Mouse (Mus musculus): ENCODE data around the gene Ngb. TPM values are rescaled to one million over a fixed set of nuclear protein-coding genes. Genes with fewer than 3 reads are reported as not detected.
A peak's percentile ranks its signal among the peaks of the same experiment; 100 is the strongest.

Ngb gene
- 0.17 and 0.55 TPM in 2 replicates for polyA plus RNA-seq (2012; rRNA removed)

- TF ChIP-seq POLR2A (IDR thresholded peaks at IDR 0.05; ENCODE audit: control insufficient read depth, extremely low read depth, insufficient read depth, low read length, poor library complexity) (no peak), CTCF (IDR thresholded peaks at IDR 0.05; ENCODE audit: borderline replicate concordance, control insufficient read depth, extremely low read depth, insufficient read depth, low read length, poor library complexity) (no peak)
- no peak within 1 kb of the TSS for H3K27ac ChIP-seq (ENCODE audit: control insufficient read depth, insufficient read depth, low read length)
- 18% methylated on average over 32 of the region's 32 CpGs for WGBS
- no peaks in the 10 kb centered on the region for H3K36me3 ChIP-seq (ENCODE audit: control insufficient read depth, insufficient read depth, low read length)
- no peaks in the 10 kb centered on the region for H3K4me1 ChIP-seq (replicated peaks; ENCODE audit: control insufficient read depth, insufficient read depth, low read length)
- no peaks in the 10 kb centered on the region; the same call in 1 of the 2 replicates for H3K27me3 ChIP-seq (ENCODE audit: control insufficient read depth, insufficient read depth, low read length)
- DNase-seq = no peak
- H3K4me3 ChIP-seq (ENCODE audit: control insufficient read depth, insufficient read depth, low read length) = no peak within 1 kb of the TSS
Observed at GRCm38 (mm10) chr12:87102165-87102631, at the start of gene Ngb. Gene Ngb (minus strand): TSS chr12:87102539.

GRCm38 (mm10) chr12:87149471-87149870 lies 47.1 kb upstream of the Ngb start:
- no peak for TF ChIP-seq POLR2A (IDR thresholded peaks at IDR 0.05; ENCODE audit: control insufficient read depth, extremely low read depth, insufficient read depth, low read length, poor library complexity)
- TF ChIP-seq CTCF (IDR thresholded peaks at IDR 0.05; ENCODE audit: borderline replicate concordance, control insufficient read depth, extremely low read depth, insufficient read depth, low read length, poor library complexity) = no peak
- WGBS = 97% methylated on average over 5 of the region's 5 CpGs
- Histone ChIP-seq H3K36me3 (ENCODE audit: control insufficient read depth, insufficient read depth, low read length) (no peaks in the 10 kb centered on the region), H3K27ac (ENCODE audit: control insufficient read depth, insufficient read depth, low read length) (no peak overlapping the region), H3K27me3 (ENCODE audit: control insufficient read depth, insufficient read depth, low read length) (no peaks in the 10 kb centered on the region), H3K4me3 (ENCODE audit: control insufficient read depth, insufficient read depth, low read length) (no peak overlapping the region), H3K4me1 (replicated peaks; ENCODE audit: control insufficient read depth, insufficient read depth, low read length) (peaks cover 3% of the 10 kb centered on the region; the same call in 1 of the 2 replicates)
- DNase-seq = no peak

GRCm38 (mm10) chr12:87148136-87148535 lies 45.8 kb upstream of the Ngb start:
- Histone ChIP-seq H3K4me1 (replicated peaks; ENCODE audit: control insufficient read depth, insufficient read depth, low read length) (peaks cover 3% of the 10 kb centered on the region; the same call in 1 of the 2 replicates), H3K27ac (ENCODE audit: control insufficient read depth, insufficient read depth, low read length) (no peak overlapping the region), H3K27me3 (ENCODE audit: control insufficient read depth, insufficient read depth, low read length) (no peaks in the 10 kb centered on the region), H3K4me3 (ENCODE audit: control insufficient read depth, insufficient read depth, low read length) (peak overlapping the region; percentile 74), H3K36me3 (ENCODE audit: control insufficient read depth, insufficient read depth, low read length) (no peaks in the 10 kb centered on the region)
- TF ChIP-seq POLR2A (IDR thresholded peaks at IDR 0.05; ENCODE audit: control insufficient read depth, extremely low read depth, insufficient read depth, low read length, poor library complexity) = no peak
- TF ChIP-seq CTCF (IDR thresholded peaks at IDR 0.05; ENCODE audit: borderline replicate concordance, control insufficient read depth, extremely low read depth, insufficient read depth, low read length, poor library complexity) = no peak
- no peak for DNase-seq
- WGBS = 16% methylated on average over 15 of the region's 15 CpGs

GRCm38 (mm10) chr12:87147395-87148089 lies 45.2 kb upstream of the Ngb start, which contains the start of gene Pomt2:
Gene Pomt2 (minus strand): TSS chr12:87147968.
- WGBS = under 1% methylated on average over 61 of the region's 61 CpGs
- H3K4me3 ChIP-seq (ENCODE audit: control insufficient read depth, insufficient read depth, low read length) = peak within 1 kb of the TSS; percentile 74
- TF ChIP-seq CTCF (IDR thresholded peaks at IDR 0.05; ENCODE audit: borderline replicate concordance, control insufficient read depth, extremely low read depth, insufficient read depth, low read length, poor library complexity) (peak; percentile 23; the same call in 1 of the 2 replicates), POLR2A (IDR thresholded peaks at IDR 0.05; ENCODE audit: control insufficient read depth, extremely low read depth, insufficient read depth, low read length, poor library complexity) (no peak; the same call in 1 of the 2 replicates)
- H3K27ac ChIP-seq (ENCODE audit: control insufficient read depth, insufficient read depth, low read length) = no peak within 1 kb of the TSS
- no peaks in the 10 kb centered on the region for H3K36me3 ChIP-seq (ENCODE audit: control insufficient read depth, insufficient read depth, low read length)
- H3K4me1 ChIP-seq (replicated peaks; ENCODE audit: control insufficient read depth, insufficient read depth, low read length) = peaks cover 3% of the 10 kb centered on the region; the same call in 1 of the 2 replicates
- DNase-seq = peak; percentile 84
- H3K27me3 ChIP-seq (ENCODE audit: control insufficient read depth, insufficient read depth, low read length) = no peaks in the 10 kb centered on the region

GRCm38 (mm10) chr12:87146966-87147365 lies 44.6 kb upstream of the Ngb start, which contains the start of gene Gstz1:
Gene Gstz1 (plus strand): TSS chr12:87147165.
- peak; percentile 93 for DNase-seq
- H3K27me3 ChIP-seq (ENCODE audit: control insufficient read depth, insufficient read depth, low read length) = no peaks in the 10 kb centered on the region
- 1% methylated on average over 27 of the region's 27 CpGs for WGBS
- no peak within 1 kb of the TSS for H3K27ac ChIP-seq (ENCODE audit: control insufficient read depth, insufficient read depth, low read length)
- no peaks in the 10 kb centered on the region for H3K36me3 ChIP-seq (ENCODE audit: control insufficient read depth, insufficient read depth, low read length)
- TF ChIP-seq CTCF (IDR thresholded peaks at IDR 0.05; ENCODE audit: borderline replicate concordance, control insufficient read depth, extremely low read depth, insufficient read depth, low read length, poor library complexity) (no peak), POLR2A (IDR thresholded peaks at IDR 0.05; ENCODE audit: control insufficient read depth, extremely low read depth, insufficient read depth, low read length, poor library complexity) (peak; percentile 43; the same call in 1 of the 2 replicates)
- peak within 1 kb of the TSS; percentile 74 for H3K4me3 ChIP-seq (ENCODE audit: control insufficient read depth, insufficient read depth, low read length)
- peaks cover 3% of the 10 kb centered on the region; the same call in 1 of the 2 replicates for H3K4me1 ChIP-seq (replicated peaks; ENCODE audit: control insufficient read depth, insufficient read depth, low read length)

DNA sequence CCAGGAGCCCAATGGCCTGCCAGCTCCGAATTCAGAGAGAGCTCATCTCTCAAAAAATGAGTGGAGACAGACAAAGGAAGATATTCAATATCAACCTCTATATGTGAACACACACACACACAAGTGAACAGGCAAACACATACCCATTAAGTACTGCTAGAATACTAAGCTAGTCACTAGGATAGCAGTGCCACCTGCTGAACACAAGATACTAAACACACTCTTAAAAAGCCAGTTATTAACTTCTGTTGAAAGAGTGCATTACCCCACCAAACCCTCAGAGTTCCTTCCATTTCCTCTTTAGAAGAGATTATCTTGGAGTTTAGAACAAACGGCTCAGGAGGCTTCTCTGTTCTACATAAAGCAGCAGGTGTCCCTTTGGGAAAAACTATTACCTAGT lies 39.8 kb upstream of the Ngb start:
- H3K4me1 ChIP-seq (replicated peaks; ENCODE audit: control insufficient read depth, insufficient read depth, low read length) = no peaks in the 10 kb centered on the region
- WGBS = 84% methylated on average over 2 of the region's 2 CpGs
- DNase-seq = no peak
- H3K27ac ChIP-seq (ENCODE audit: control insufficient read depth, insufficient read depth, low read length) = no peak overlapping the region
- TF ChIP-seq POLR2A (IDR thresholded peaks at IDR 0.05; ENCODE audit: control insufficient read depth, extremely low read depth, insufficient read depth, low read length, poor library complexity) = no peak
- TF ChIP-seq CTCF (IDR thresholded peaks at IDR 0.05; ENCODE audit: borderline replicate concordance, control insufficient read depth, extremely low read depth, insufficient read depth, low read length, poor library complexity) = no peak
- H3K36me3 ChIP-seq (ENCODE audit: control insufficient read depth, insufficient read depth, low read length) = no peaks in the 10 kb centered on the region
- H3K27me3 ChIP-seq (ENCODE audit: control insufficient read depth, insufficient read depth, low read length) = no peaks in the 10 kb centered on the region
- no peak overlapping the region for H3K4me3 ChIP-seq (ENCODE audit: control insufficient read depth, insufficient read depth, low read length)
